Mouse (Mus musculus): ENCODE results near the gene Akt1s1. TPM values are rescaled to one million over a fixed set of nuclear protein-coding genes. Genes with fewer than 3 reads are reported as not detected.
A peak's percentile ranks its signal among the peaks of the same experiment; 100 is the strongest.

Gene Akt1s1
- total RNA-seq, 2 experiments from 2014 or later, result 61.8 to 75.9 TPM

DNA sequence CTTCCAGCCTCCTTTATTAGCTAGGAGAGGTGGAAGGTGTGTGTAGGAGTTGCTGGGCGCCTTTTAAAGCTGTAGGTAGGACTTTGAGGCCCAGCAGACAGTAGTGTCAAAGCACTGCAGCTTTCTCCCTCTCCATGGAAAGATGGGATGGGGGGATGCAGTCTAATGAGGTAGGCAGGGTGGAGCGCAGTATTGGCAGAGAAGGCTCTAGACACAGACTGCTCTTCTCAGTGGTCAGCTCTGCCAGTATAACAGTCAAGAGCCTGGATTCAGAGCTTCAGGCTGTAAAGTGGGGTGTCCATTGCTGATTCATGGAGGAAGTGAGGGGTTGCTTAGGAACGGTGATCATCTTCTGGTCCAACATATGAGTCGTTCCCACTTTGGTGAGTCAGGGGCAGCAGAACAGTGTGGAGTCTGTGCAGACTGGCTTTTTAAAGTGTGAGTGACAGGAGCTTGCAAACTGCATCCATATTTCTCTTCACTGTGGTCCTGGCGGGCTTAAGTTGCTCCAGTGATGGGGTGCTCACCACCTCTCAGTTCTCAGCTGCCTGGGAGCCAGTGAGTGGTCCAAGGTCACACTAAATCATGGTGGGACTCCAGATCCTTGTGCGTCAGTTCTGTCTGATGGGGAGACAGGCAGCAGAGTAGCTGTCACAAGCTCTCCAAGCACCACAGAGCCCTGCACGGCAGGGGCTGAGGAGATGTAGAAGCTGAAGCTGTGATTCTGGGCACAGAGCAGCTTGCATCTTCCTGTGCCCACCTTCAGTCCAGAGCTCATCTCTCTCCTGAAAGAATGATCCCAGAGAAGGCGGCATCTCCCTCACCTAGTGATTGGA lies 2.2 kb downstream of the Akt1s1 start:
- intact Hi-C loops (cut with DNase I), result no loop called here
- no peak for DNase-seq (ENCODE audit: low spot score)

DNA sequence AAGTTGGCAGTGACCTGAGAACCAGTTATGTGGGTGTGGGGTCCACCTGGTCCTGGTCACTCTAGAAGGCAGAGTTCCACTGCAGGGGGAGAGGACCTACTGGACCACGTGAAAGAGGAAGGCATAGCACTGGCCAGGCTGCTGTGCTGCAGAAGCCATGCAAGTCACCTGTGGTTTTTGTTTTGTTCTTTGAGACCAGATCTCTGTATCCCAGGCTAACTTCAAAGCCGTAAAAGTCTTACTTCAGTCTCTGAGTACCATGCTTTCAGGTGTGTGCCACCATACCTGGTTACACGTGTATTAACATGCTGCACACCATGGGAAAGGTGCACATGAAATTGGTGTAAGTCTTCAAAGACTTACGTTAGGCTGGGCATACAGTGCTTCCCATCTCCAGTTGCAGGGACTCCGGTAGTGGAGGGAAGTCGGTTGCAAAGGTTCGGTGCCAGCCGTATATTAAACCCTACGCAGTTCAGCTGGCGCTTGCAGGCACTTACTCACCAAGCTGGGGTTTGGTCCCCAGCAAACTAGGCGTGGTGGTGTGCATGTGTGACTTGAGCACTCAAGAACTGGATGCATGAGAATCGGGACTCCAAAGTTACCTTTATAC lies 2.9 kb downstream of the Akt1s1 start:
- intact Hi-C loops (cut with DNase I), result no loop called here
- no peak for DNase-seq (ENCODE audit: low spot score)

DNA sequence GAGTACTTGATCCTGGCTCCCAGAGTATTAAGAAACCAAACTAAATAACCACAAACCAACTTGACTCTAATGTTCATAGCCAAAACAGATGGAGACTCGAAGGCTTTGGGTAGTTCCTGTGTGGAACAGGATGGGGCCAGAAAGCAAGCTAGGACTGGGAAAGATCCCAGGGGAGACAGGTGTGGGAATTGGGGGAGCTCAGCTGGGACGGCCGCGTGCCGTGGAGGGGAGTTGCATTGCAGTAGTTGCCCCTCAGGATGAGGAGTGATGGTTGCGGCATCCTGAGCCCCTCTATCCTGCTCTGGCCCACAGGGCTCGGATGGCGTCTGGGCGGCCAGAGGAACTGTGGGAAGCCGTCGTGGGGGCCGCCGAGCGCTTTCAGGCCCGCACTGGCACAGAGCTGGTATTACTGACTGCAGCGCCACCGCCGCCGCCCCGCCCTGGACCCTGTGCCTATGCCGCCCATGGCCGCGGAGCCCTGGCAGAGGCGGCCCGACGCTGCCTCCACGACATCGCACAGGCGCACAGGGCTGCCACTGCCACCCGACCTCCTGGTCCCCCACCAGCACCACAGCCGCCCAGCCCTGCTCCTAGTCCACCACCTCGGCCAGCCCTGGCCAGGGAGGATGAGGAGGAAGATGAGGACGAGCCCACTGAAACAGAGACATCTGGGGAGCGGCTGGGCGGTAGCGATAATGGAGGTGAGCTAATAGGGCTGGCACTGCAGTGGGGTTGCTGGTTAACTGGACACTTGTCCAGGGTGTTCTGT lies 3.7 kb downstream of the Akt1s1 start:
- intact Hi-C loops (cut with DNase I), result no loop called here
- DNase-seq (ENCODE audit: low spot score), result no peak

DNA sequence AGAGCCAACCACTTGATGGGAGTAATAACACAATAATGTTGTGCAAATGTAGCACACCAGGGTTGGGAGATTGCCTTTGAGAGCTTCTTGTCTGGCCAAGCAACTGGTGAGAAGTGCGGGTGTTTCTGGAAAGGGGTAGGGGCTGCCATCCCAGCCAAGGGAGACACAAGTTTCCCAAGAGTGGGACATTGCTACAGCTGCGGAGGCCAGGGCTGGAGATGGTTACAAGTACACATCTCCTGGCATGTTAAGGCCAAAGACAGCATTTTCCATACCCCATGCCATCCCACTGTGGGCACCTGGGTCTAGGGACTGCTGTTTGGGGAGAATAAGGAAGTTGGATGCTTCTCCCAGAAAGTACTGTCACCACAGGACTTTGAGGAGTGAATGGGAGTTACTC lies 4.3 kb downstream of the Akt1s1 start:
- DNase-seq (ENCODE audit: low spot score), result no peak
- intact Hi-C loops (cut with DNase I), result no loop called here

DNA sequence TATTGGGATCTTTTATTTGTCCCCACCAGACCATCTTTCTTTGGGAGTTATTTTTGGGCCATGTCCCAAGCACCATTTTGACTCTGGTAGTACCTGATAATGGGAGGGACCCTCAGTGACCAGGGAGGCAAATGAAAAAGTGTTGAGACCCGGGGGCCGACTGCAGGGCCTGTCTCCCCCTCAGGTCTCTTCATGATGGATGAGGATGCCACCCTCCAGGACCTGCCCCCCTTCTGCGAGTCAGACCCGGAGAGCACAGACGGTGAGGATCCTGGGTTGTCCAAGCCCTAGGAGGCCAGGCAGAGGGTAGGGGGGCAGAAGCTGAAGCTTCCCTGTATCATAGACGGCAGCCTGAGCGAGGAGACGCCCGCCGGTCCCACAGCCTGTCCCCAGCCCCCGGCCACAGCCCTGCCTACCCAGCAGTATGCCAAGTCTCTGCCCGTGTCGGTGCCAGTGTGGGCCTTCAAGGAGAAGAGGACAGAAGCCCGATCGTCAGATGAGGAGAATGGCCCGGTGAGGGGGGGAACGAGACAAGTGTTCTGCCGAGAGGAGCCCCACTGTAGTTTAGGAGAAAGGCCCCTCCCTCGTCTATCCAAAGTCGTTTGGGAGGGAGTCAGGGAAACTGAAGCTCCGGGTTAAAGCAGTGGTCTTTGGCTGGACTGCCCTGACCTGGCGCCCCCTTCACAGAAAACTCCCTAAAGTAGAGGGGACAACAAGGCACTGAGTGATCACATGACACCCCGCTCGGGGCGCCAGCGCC lies 5.0 kb downstream of the Akt1s1 start:
- intact Hi-C loops (cut with DNase I), result no loop called here
- no peak for DNase-seq (ENCODE audit: low spot score)

DNA sequence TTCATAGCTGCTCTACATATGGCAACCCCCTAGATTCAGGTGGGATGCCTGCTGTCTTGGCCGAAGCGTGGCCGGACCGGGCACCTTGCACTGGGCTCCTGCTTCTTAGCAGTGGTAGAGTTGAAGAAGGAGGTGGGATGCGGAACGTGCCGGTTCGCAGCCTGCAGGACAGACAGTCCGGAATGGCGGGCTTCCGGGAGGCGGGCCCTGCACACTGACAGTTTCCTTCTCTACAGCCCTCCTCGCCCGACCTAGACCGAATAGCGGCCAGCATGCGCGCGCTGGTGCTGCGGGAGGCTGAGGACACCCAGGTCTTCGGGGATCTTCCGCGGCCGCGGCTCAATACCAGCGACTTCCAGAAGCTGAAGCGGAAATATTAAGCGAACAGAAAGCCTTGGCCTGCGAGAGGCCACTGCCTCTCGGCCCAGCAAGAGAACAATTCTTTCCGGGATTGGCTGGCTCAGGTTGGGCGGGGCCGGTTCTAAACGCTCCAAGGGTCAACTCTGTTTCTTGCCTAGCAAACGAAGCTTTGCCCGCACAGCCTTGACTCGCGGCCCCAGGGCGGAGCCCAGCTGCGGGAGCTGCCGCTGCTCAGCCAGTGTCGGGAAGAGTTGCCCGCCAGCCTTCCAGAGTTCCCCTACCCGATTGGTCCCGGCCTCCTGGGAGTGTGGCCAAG lies 5.7 kb downstream of the Akt1s1 start:
- peak; percentile 84 for DNase-seq (ENCODE audit: low spot score)
- intact Hi-C loops (cut with DNase I), result no loop called here

DNA sequence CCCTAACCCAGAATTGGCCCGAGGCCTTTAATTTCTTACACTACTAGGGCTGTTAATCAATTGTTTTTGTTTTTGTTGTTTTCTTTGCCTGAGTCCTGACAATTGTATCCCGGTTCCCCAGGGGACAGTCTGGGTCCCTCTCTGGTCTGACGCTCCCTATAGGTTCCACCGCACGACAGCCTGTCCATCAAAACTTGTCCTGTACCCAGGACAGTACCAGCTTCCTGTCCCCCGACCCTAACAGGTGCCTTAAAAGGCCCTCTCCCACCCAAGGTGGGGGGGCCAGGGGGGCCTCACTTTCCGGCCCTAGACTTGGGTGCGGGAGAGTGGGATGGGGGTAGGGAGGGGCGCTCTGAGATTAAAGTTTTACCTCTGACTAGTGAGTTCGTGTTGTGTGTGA lies 6.2 kb downstream of the Akt1s1 start:
- intact Hi-C loops (cut with DNase I), result no loop called here
- DNase-seq (ENCODE audit: low spot score), result no peak

DNA sequence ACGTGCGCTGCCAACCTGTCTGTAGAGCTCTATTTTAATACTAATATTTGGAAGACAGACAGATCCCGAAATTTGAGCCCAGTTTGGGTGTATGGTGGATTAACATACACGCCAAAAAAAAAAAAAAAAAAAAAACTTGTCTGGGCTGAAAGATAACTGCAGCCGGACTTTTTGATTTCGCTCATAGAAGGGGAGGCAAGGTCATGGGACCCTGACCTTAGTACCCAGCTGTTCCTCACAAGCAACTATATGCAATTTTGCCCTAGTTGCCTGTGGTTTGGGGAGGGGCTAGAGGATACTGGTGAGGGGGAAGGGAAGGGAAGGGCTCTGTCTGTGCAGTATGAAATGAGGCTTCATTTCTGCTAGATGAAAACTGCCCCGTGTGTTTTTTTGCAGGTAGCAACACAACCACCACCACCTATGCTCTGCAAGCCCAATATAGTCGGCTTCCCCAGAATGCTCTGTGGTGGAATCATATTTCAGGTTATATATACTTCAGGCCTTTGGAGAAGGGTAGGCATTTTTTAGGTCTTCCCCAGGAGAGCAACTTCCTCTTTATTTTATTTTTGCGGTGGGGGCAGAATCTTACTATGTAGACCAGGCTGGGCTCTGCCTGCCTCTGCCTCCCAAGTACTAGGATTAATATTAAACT lies 7.6 kb downstream of the Akt1s1 start:
- intact Hi-C loops (cut with DNase I), result no loop called here
- no peak for DNase-seq (ENCODE audit: low spot score)

DNA sequence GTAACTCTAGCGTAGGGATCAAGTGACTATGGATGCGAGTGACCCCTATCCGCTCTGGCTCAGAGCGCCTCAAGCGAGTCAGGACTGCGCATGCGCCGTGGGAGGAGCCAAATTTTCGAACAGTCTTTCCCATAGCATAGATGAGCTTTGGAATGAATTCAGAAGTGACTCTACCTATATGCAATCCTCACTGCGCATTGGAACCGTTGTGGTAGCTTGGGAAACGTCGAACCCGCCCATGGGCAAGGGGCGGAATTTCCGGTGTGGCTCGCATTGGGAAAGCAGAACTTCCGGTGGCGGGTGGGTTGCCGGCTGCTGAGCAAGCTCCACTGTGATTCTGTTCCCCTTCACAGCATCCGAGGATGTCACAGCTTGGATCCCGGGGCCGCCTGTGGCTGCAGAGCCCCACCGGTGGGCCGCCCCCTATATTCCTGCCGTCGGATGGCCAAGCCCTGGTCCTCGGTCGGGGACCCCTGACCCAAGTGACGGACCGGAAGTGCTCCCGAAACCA lies 8.3 kb downstream of the Akt1s1 start, which contains the start of gene Pnkp:
Gene Pnkp, plus strand, starts transcription at position 98 of the 511 bp plus-strand sequence.
- peak; percentile 74 for DNase-seq (ENCODE audit: low spot score)
- intact Hi-C loops (cut with DNase I), result no loop called here

DNA sequence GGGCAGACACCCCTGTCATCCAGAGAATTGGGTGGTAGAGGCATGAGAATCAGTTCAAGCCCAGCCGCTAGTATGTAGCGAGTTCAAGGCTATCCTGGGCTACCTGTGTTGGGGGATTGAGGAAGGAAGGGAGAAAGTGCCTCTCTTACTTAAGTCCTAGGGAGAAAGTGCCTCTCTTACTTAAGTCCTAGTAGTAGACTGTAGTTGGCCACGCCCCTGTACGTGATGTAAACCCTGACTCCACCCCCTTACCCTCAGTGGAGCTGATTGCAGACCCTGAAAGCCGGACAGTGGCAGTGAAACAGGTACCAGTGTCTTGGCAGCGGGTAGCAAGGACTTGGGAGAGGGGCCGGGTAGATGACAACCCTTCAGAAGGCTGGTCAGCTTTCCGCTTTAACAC lies 9.1 kb downstream of the Akt1s1 start:
- intact Hi-C loops (cut with DNase I), result no loop called here
- DNase-seq (ENCODE audit: low spot score), result no peak

DNA sequence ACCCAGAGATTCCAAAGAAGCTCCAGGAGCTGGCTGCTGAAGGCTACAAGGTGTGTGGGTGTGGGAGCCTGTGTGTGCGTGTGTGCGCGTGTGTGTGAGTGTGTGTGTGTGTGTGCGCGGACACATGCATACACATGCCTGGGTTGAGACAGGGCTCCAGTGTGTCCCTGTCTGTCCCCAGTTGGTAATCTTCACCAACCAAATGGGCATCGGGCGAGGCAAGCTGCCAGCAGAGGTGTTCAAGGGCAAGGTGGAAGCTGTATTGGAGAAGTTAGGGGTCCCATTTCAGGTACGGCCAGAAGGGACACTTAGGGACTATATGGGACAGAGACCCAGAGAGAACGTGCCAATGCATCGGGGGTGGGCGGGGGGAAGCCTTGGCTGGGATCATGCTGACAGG lies 11.1 kb downstream of the Akt1s1 start:
- DNase-seq (ENCODE audit: low spot score), result no peak

DNA sequence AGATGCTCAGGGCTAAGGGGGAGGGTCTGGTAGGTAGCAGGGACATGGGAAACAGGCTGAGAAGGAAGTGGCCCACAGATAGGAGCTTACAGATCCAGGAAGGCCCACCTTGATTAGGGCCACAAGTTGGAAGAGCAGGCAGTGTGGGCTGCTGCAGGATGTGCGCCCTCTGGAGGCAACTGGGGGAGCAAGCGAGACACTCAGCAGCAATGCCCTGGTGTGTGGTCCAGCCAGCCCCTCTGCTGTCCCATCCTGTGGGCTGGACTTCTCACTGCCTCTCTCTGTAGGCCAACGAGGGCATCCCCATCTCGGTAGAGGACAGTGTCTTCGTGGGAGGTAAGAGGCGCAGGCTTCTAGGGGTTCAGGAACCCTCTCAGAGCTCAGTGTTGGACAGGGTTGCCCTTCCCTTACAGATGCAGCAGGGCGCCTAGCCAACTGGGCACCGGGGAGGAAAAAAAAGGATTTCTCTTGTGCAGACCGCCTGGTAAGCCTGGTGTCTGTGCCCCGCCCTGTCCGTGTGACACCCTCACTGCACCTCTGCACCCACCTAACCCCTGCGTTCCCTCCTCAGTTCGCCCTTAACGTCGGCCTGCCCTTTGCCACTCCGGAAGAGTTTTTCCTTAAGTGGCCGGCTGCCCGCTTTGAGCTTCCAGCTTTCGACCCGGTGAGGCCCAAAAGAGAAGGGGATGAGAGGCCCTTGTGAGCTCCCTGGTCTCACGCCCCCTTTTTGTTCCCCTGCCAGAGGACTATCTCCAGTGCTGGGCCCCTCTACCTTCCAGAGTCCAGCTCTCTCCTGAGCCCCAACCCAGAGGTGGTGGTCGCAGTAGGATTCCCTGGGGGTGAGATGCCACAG lies 12.0 kb downstream of the Akt1s1 start:
- DNase-seq (ENCODE audit: low spot score), result no peak
- intact Hi-C loops (cut with DNase I), result loop anchor here (5.0 to 10.0 kb wide), 2 partner anchors 36 to 854 kb away; partner anchors contain the start of genes Fuz, Rpl18 and Sphk2

More for the DNA sequence above, 11.1 kb downstream of the Akt1s1 start:
- intact Hi-C loops (cut with DNase I), result loop anchor here (5.0 to 10.0 kb wide), 2 partner anchors 37 to 855 kb away; partner anchors contain the start of genes Fuz, Rpl18 and Sphk2

DNA sequence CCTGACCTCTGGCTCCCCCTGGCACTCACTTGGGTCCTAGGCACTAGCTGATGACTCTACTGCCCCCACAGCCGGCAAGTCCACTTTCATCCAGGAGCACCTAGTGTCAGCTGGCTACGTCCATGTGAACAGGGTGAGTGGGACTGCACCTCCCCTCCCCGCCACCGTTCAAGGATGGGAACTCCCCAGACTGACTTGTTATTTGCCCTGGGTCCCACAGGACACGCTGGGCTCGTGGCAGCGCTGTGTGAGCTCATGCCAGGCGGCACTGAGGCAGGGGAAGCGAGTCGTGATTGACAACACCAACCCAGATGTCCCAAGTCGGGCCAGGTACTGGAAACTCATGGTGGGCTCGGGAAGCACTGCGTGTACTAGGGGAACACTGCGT lies 12.6 kb downstream of the Akt1s1 start:
- intact Hi-C loops (cut with DNase I), result loop anchor here (5.0 to 10.0 kb wide), 2 partner anchors 36 to 853 kb away; partner anchors contain the start of genes Fuz, Rpl18 and Sphk2
- no peak for DNase-seq (ENCODE audit: low spot score)

DNA sequence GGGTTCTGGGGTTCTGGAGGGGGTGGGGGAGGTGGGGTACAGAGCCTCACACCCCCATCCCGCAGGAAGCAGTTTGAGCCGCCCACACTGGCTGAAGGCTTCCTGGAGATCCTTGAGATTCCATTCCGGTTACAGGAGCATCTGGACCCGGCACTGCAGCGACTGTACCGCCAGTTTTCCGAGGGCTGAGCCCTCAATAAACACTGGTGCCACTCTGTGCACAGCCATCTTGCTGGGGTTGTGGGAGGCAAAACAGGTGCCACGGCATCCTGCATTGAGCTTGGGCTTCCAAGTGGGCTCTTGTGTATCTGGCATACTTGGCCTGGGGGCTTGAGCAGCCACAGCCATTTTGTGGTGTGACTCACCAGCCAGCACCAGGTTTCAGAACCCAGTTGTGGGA lies 13.6 kb downstream of the Akt1s1 start:
- intact Hi-C loops (cut with DNase I), result loop anchor here (5.0 to 10.0 kb wide), 2 partner anchors 35 to 852 kb away; partner anchors contain the start of genes Fuz, Rpl18 and Sphk2
- no peak for DNase-seq (ENCODE audit: low spot score)

DNA sequence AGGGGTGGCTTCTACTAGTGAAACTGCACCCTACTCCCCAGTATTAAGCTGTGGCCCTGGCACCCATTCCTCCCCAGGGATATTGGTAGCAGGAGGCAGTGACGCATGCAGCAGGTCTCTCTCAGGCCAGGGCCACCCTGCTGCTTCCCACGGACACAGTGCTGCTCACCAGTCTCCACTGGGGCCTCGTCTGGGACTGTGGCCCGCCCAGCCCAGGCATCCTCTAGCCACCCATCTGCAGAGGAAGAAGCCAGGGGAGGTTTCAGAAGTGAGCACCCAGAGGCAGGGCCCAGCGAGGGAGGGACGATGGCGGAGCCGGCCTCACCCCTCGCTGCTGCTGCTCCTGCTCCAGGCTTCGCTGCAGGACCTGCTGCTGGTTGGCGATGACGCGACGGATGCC lies 14.4 kb downstream of the Akt1s1 start:
- no peak for DNase-seq (ENCODE audit: low spot score)
- intact Hi-C loops (cut with DNase I), result loop anchor here (5.0 to 10.0 kb wide), 2 partner anchors 34 to 852 kb away; partner anchors contain the start of genes Fuz, Rpl18 and Sphk2

DNA sequence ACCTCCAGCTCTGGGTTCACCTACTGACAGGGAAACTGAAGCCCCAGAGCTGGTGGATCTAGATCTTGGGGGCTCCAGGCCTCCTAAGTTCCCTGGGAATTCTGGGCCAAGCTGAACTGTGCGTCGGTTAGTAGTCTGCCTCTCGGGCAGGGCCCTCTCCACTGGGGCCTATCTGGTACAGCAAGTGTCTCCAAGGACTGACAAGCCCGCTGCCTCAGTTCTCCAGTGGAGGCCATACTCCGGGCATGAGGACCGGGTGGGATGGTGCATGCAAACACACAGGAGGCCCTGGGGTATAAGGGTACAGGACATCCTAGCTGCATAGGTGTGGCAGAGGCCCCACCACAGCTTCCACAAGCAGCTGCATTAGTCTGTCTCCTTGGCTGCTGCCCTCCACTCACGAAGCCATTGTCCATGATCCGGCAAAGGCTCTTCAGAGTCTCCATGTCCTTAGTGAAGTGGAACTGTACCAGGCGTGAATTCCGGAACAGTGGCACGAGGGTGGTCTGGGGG lies 15.2 kb downstream of the Akt1s1 start:
- intact Hi-C loops (cut with DNase I), result loop anchor here (5.0 to 10.0 kb wide), 2 partner anchors 33 to 851 kb away; partner anchors contain the start of genes Fuz, Rpl18 and Sphk2
- no peak for DNase-seq (ENCODE audit: low spot score)
